Mouse (Mus musculus) midbrain, embryonic 14.5 days (tissue): ENCODE data around the gene Cend1. TPM values are rescaled to one million over a fixed set of nuclear protein-coding genes. Genes with fewer than 3 reads are reported as not detected.

Experiments
- ATAC-seq: fragments of 200-750 bp; cut with Nextera tagmentation; 2 replicates; pipeline ENCODE4 v1.8.0; 2017; ENCODE audit warnings: moderate number of reproducible peaks, moderate library complexity; ENCODE audit not compliant: low FRiP score, low TSS enrichment
- DNase-seq: peaks from one replicate; pipeline ENCODE4 v3.0.0-alpha.2; 2015
- H3K27ac ChIP-seq: fragments of 300-500 bp; sonication (generic); replicated peaks from 2 replicates; pipeline ENCODE4 v1.5.1; 2014; ENCODE audit warnings: mild to moderate bottlenecking, low read depth, low read length, moderate library complexity
- H3K27me3 ChIP-seq: fragments of 300-500 bp; sonication (generic); 2 replicates; pipeline ENCODE4 v1.6.1; 2014; ENCODE audit warnings: low read length, control low read depth, mixed read lengths; ENCODE audit not compliant: control insufficient read depth, insufficient read depth
- H3K36me3 ChIP-seq: fragments of 300-500 bp; sonication (generic); 2 replicates; pipeline ENCODE4 v1.6.1; 2014; ENCODE audit warnings: low read length, control low read depth; ENCODE audit not compliant: control insufficient read depth, insufficient read depth
- H3K4me1 ChIP-seq: fragments of 300-500 bp; sonication (generic); 2 replicates; pipeline ENCODE4 v1.6.1; 2014; ENCODE audit warnings: mild to moderate bottlenecking, antibody characterized with exemption, low read length, control low read depth; ENCODE audit not compliant: control insufficient read depth, insufficient read depth
- H3K4me2 ChIP-seq: fragments of 300-500 bp; sonication (generic); 2 replicates; pipeline ENCODE4 v1.6.1; 2014; ENCODE audit warnings: mild to moderate bottlenecking, low read length, moderate library complexity
- H3K4me3 ChIP-seq: fragments of 300-500 bp; sonication (generic); replicated peaks from 2 replicates; pipeline ENCODE4 v1.5.1; 2014; ENCODE audit warnings: low read depth, low read length
- H3K9ac ChIP-seq: fragments of 300-500 bp; sonication (generic); replicated peaks from 2 replicates; pipeline ENCODE4 v1.6.1; 2014; ENCODE audit warnings: mild to moderate bottlenecking, low read length, moderate library complexity
- H3K9me3 ChIP-seq: fragments of 300-500 bp; sonication (generic); 2 replicates; pipeline ENCODE4 v1.6.1; 2016; ENCODE audit warnings: low read length, control low read depth, mixed read lengths; ENCODE audit not compliant: control insufficient read depth
- WGBS: fragments of 180-500 bp; shearing (Covaris S2); extraction: QIAGEN DNeasy Blood & Tissue Kit; methylation state at CpG from one replicate; pipeline ENCODE4 v1.1.7; 2014; 5-methylcytosine and 5-hydroxymethylcytosine counted together
- polyA plus RNA-seq: library from polyadenylated mRNA; unstranded; fragments of >200 nt; fragmentation: Nextera tagmentation; extraction: Ambion mirVana; gene quantifications from 2 replicates; pipeline ENCODE4 v1.2.1, GENCODE M21; 2014

Cend1 gene
- polyA plus RNA-seq, 1 experiment from 2014 or later = 25.7 TPM

DNA sequence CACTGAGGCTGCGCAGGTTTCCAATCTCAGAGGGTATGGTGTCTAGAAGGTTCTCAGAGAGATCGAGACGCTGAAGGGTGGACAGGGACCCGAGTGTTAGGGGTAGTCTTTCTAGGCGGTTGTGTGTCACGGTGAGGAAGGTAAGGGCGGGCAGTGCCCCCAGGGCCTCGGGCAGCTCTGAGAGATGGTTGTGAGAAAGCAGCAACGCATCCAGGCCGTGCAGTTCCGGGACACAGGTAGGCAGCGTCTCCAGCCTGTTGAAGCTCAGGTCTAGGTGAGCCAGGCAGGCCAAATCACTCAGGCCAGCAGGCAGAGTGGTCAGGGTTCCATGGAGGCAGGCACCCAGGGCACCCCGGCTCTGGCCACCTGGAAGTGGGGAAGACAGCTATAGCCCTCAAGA lies 12.9 kb upstream of the Cend1 start:
- Histone ChIP-seq H3K9me3 (no peaks in the 10 kb centered on the region), H3K4me2 (no peak overlapping the region), H3K27me3 (no peaks in the 10 kb centered on the region), H3K36me3 (no peaks in the 10 kb centered on the region), H3K9ac (no peak overlapping the region), H3K4me1 (peaks cover 11% of the 10 kb centered on the region; the same call in 1 of the 2 replicates), H3K4me3 (no peak overlapping the region), H3K27ac (no peak overlapping the region)
- DNase-seq (no peak), ATAC-seq (no peak)
- WGBS = 92% methylated on average over 13 of the region's 13 CpGs

DNA sequence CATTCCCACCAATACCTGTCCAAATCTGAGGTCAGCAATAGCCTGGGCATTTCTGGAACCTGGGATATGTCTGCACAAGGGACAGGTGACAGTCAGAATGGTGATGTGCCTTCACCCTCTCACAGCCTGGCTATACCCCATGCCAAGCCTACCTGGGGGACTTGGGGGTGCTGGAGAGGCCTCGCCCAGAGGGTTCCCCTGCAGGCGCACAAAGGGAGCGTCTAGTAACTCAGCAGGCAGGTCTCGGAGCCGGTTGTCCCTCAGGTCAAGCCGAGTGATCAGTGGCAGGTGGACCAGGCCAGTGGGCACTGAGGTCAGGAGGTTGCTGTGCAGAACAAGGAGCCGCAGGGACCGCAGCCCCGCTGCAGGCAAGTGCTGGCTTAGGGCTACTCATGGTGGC lies 12.2 kb upstream of the Cend1 start:
- H3K4me1 ChIP-seq = peaks cover 17% of the 10 kb centered on the region
- no peak overlapping the region for H3K4me2 ChIP-seq
- no peak overlapping the region for H3K4me3 ChIP-seq
- H3K36me3 ChIP-seq = no peaks in the 10 kb centered on the region
- H3K27me3 ChIP-seq = no peaks in the 10 kb centered on the region
- ATAC-seq = no peak
- H3K27ac ChIP-seq = no peak overlapping the region
- 93% methylated on average over 9 of the region's 9 CpGs for WGBS
- no peak for DNase-seq
- no peaks in the 10 kb centered on the region for H3K9me3 ChIP-seq
- no peak overlapping the region for H3K9ac ChIP-seq

DNA sequence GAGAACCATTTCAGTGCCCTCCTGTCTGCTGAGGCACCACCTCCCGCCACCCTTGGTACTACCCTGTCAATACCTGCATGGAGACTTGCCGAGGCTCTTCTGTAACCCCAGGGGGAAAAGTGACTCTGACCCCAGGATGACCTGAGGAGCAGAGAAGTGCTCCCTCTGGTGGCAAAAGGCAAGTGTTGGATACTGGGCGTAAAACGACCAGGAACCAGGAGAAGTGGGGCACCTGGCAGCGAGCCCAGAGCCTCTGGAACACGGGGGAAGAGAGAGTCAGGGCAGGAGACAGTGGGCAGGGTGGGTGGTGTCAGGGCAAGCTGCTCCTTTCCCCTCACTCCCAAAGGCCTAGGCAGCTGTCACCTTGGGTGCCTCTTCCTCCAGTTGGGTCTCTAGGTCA lies 11.3 kb upstream of the Cend1 start:
- no peak for ATAC-seq

DNA sequence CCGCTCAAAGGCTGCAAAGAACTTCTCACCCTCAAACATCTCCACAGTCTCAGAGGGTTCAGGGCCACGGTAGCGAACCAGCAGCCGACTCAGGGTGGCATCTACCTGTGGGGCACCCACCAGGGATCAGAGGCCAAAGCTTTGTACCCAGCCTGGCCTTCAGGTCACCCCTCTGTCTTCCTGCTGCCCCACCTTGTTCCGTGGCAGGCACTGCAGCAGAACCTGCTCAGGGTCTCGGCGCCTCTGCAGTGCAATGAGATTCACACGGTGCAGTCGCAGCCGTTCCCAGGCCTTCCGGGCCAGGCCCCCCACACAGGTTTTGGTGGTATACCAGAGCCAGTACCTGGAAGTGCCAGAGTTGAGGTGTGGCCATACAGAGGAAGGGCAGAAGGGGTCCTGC lies 10.5 kb upstream of the Cend1 start:
- no peak overlapping the region for H3K27ac ChIP-seq
- H3K9ac ChIP-seq = no peak overlapping the region
- H3K4me1 ChIP-seq = peaks cover 28% of the 10 kb centered on the region
- no peak overlapping the region for H3K4me2 ChIP-seq
- no peaks in the 10 kb centered on the region for H3K36me3 ChIP-seq
- H3K4me3 ChIP-seq = no peak overlapping the region
- H3K27me3 ChIP-seq = no peaks in the 10 kb centered on the region
- no peak for DNase-seq
- WGBS = 95% methylated on average over 11 of the region's 11 CpGs
- ATAC-seq = no peak
- no peaks in the 10 kb centered on the region for H3K9me3 ChIP-seq

More for the DNA sequence above, 11.3 kb upstream of the Cend1 start:
- no peak overlapping the region for H3K4me3 ChIP-seq
- no peak overlapping the region for H3K4me2 ChIP-seq
- no peaks in the 10 kb centered on the region for H3K36me3 ChIP-seq
- DNase-seq = peak; percentile 67
- no peaks in the 10 kb centered on the region for H3K9me3 ChIP-seq
- H3K27me3 ChIP-seq = no peaks in the 10 kb centered on the region
- H3K27ac ChIP-seq = no peak overlapping the region
- H3K9ac ChIP-seq = no peak overlapping the region
- peaks cover 24% of the 10 kb centered on the region for H3K4me1 ChIP-seq
- WGBS = 33% methylated on average over 6 of the region's 6 CpGs

DNA sequence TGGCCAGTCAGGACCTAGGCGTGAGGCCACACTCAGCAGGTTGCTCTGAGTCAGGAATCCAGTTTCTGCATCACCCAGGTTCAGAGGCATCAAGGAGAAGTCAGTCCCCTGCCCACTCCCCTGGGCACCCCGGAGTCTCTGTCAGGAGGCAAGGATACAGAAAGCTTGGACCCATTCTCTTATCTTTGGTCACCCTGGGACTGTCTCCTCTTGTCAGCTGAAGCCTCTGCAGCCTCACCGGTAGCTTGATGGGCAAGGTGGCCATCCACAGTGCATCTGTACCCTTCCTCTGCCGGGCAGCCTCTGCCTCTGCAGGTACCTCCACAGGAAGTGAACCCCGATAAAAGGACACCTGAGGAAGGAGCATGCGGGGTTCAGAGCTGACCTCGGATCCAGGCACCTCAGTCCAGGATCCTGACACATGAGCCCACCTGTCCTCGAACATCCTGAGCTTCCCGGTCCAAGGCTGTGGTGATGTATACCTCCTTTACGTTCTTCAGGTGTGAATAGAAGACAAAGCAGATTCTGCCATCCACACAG lies 9.9 kb upstream of the Cend1 start:
- H3K36me3 ChIP-seq = no peaks in the 10 kb centered on the region
- ATAC-seq (no peak), DNase-seq (no peak)
- 96% methylated on average over 10 of the region's 10 CpGs for WGBS
- H3K4me2 ChIP-seq = no peak overlapping the region
- no peaks in the 10 kb centered on the region for H3K9me3 ChIP-seq
- no peaks in the 10 kb centered on the region for H3K27me3 ChIP-seq
- H3K4me3 ChIP-seq = no peak overlapping the region
- no peak overlapping the region for H3K27ac ChIP-seq
- no peak overlapping the region for H3K9ac ChIP-seq
- H3K4me1 ChIP-seq = peaks cover 28% of the 10 kb centered on the region

DNA sequence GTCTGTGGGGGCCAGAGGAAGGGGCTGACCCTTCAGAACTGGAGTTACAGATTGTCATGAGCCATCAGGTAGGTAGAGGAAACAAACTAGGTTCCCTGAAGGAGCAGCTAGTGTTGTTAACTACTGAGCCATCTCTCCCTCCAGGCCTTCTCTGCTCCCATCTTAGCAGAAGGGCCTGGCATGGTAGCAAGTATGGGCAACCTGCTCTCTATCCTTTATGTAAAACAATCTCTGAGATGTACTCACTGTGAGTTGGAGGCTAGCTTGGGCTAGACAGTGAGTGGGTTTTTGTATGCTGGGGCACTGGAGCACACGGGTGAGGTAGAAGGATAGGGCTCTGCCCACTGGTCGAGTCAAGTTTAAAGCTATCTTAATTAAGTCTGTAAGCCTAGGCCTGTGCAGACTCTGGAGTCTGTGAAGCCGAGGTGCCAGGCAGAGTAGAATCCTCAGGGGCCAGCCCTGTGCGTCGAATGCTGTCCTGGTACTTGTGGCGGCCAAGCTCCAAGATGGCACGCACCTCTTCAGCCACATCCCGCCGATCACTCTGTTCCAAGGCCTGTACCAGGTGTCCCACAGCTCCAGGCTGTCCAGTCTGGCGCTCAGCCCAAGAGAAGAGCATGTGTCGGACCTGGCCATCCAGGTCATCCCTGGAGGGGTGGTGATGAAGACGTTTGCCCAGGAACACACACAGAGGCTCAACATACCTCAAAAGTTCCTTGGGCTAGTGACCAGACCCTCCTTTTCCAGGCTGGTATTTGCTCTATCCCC lies 9.1 kb upstream of the Cend1 start:
- DNase-seq = no peak
- Histone ChIP-seq H3K27ac (no peak overlapping the region; the same call in 1 of the 2 replicates), H3K4me3 (no peak overlapping the region), H3K27me3 (no peaks in the 10 kb centered on the region), H3K9me3 (no peaks in the 10 kb centered on the region), H3K9ac (no peak overlapping the region; the same call in 1 of the 2 replicates), H3K4me2 (peak overlapping the region; percentile 91; the same call in 1 of the 2 replicates), H3K36me3 (peaks cover 5% of the 10 kb centered on the region; the same call in 1 of the 2 replicates), H3K4me1 (peaks cover 27% of the 10 kb centered on the region)
- no peak for ATAC-seq
- WGBS = 91% methylated on average over 12 of the region's 12 CpGs

DNA sequence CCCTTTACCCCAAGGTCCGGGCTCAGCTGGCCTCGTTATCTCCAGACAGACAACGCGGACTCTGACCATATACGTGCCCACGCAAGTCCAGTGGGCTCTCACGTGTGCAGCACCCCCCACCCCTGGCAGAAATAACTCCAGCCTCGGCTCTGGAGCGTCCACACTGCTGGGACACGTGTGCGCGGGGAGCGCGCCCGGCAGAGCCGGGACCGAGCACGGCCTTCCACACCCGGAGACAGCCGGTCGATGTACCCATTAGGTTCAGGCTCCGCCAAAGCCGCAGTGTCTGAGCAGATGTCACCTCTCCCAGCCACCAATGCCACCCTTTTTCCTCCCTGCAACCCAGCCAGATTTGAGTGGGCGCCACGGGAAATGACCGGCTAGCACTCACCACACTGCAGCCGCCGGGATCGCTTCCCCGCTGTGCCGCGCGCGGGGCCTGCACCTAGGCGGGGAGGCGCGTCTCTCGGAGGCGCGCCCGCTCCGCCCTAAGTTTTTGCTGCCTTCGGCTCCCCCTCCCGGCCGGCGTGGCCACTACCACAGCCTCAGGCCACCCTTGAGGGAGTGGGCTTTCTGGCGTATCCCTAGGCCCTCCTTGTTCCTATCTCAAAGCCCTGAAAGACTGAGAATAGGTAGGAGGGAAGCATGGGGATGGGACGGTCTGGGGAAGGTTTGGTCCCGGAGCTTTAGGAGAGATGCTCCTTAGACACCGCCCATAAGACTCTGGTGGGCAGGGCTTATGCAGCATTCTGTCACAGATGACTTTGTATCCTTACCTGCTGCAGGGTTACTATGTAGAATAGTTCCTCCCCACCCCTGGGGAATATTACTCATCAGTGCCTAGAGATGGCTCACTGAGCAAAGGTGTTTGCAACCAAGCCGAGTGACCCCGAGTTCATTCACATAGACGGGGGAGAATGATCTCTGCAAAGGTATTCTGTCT lies 8.2 kb upstream of the Cend1 start, which contains the start of gene Slc25a22:
Slc25a22 (minus strand) TSS at position 715 of the 943 bp plus-strand sequence.
- H3K9me3 ChIP-seq = no peaks in the 10 kb centered on the region
- ATAC-seq (peak; percentile 76), DNase-seq (peak; percentile 94)
- peak within 1 kb of the TSS; percentile 66 for H3K4me3 ChIP-seq
- H3K27ac ChIP-seq = peak within 1 kb of the TSS; percentile 80
- H3K36me3 ChIP-seq = peaks cover 7% of the 10 kb centered on the region
- WGBS = 6% methylated on average over 53 of the region's 53 CpGs
- peaks cover 26% of the 10 kb centered on the region for H3K4me1 ChIP-seq
- peak within 1 kb of the TSS; percentile 78 for H3K9ac ChIP-seq
- no peaks in the 10 kb centered on the region for H3K27me3 ChIP-seq
- H3K4me2 ChIP-seq = peak within 1 kb of the TSS; percentile 91

DNA sequence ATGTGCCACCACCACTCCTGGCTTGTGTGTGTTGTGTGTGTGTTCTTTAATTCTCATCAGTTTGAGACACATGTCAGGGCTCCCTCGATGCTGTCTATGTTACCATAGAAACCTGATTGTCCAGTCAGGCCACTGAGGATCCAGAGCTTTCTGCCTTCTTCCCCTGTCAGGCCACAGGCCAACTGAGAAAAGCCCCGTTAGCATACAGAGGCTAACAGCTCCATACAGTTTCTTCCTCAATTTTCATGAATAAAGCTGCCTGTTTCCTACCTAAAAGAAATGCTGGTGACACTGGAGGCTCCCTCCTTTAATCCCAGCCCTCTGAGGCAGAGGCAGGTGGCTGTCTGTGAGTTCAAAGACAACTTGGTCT lies 7.2 kb upstream of the Cend1 start:
- ATAC-seq (no peak), DNase-seq (no peak)
- H3K9me3 ChIP-seq = no peaks in the 10 kb centered on the region
- peak overlapping the region; percentile 66 for H3K4me3 ChIP-seq
- H3K27ac ChIP-seq = no peak overlapping the region
- peaks cover 26% of the 10 kb centered on the region for H3K4me1 ChIP-seq
- peak overlapping the region; percentile 91 for H3K4me2 ChIP-seq
- WGBS = 33% methylated on average over 2 of the region's 2 CpGs
- H3K36me3 ChIP-seq = peaks cover 16% of the 10 kb centered on the region
- H3K9ac ChIP-seq = peak overlapping the region; percentile 78
- H3K27me3 ChIP-seq = no peaks in the 10 kb centered on the region
